Mouse (Mus musculus): ENCODE measurements around the gene Vmn1r239-ps. TPM values are rescaled to one million over a fixed set of nuclear protein-coding genes. Genes with fewer than 3 reads are reported as not detected.

Gene Vmn1r239-ps
- not detected for polyA plus RNA-seq (2017; shearing (Covaris generic))

GRCm38 (mm10) chrX:147453610-147454009, at the start of gene Vmn1r239-ps:
Gene Vmn1r239-ps, minus strand, starts transcription at chrX:147453710.

GRCm38 (mm10) chrX:147429129-147429528, 24.4 kb downstream of the Vmn1r239-ps start, which contains the start of gene Il13ra2:
Gene Il13ra2, minus strand, starts transcription at chrX:147429192.

Other genes with a start within 250 kb of the Vmn1r239-ps start
- gene Il13ra2, start 24.5 kb downstream of the Vmn1r239-ps start, polyA plus RNA-seq (2017; shearing (Covaris generic)): not detected
- not detected for gene Lrch2, start 100.4 kb upstream of the Vmn1r239-ps start, polyA plus RNA-seq (2017; shearing (Covaris generic))